Comparison of ENCODE assay signal across 29 mouse cellular contexts in the genomic region with DNA sequence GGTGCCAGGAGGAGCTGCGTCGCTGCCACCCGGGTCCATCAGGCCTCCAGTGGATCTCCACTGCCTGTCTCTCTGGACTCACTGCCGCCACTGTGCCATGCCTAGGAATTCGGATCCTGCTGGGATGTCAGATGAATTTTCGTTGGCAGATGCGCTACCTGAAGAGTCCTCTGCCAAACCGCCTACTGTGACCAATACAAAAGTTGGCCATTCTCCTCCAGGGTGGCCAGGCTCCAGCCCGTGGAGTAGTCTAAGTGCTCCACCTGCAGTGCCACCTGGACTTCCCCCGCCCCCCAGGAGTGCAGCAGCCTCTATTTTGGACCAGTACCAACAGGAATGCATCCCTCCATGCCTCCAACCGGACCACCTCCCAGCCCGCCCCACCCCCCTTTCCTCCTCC. TPM values are rescaled to one million over a fixed set of nuclear protein-coding genes. Genes with fewer than 3 reads are reported as not detected.
DNase-seq lines count a peak whose midpoint lies in the region; ATAC-seq and TF ChIP-seq lines count a peak whose summit lies in the region.
"Had no signal": no experiment of that assay in that cellular context is flagged by ENCODE, and none has a peak within 500 bp of the region (broad histone marks: within the 10 kb centered on the region; RNA-seq: fewer than 3 reads in every experiment).

No protein-coding gene starts in this region.

- ATAC-seq in megakaryocyte progenitor cell, adult 5-6 weeks (replicated peaks; ENCODE audit: poor library complexity): no peak
- ATAC-seq: activated CD4-positive, CD25-positive, alpha-beta regulatory T cell, adult 4 months; forebrain, postnatal 0 days had no signal

- H3K27ac ChIP-seq in cerebellum, adult 2 months (ENCODE audit: insufficient read depth, low read length): peak overlapping the region; percentile 40; the same call in 1 of the 2 replicates
- H3K27ac ChIP-seq: hindbrain, embryonic 13.5 days; limb, embryonic 12.5 days; liver, embryonic 15.5 days; macrophage had no signal

- peaks cover 14% of the 10 kb centered on the region for H3K4me1 ChIP-seq in cerebellum, adult 2 months (ENCODE audit: control insufficient read depth, insufficient read depth, low read length)
- H3K4me1 ChIP-seq in lung, adult 2 months (ENCODE audit: control insufficient read depth, insufficient read depth, low read length): no peaks in the 10 kb centered on the region
- H3K4me1 ChIP-seq: hindbrain, embryonic 13.5 days; limb, embryonic 12.5 days had no signal

- intact Hi-C loops in left cerebral cortex, postnatal 4 days (cut with DNase I): no loop called here
- intact Hi-C loops in left cerebral cortex, postnatal 10 days (cut with DNase I): no loop called here

- DNase-seq in left cerebral cortex, postnatal 4 days: peak; percentile 20
- DNase-seq in left cerebral cortex, postnatal 10 days (ENCODE audit: extremely low spot score in 1 of 2, low spot score in 2 of 2): no peak
- peak; percentile 92 for DNase-seq in cerebellum, adult 2 months
- peak; percentile 75 to 90 for DNase-seq in cerebellum, postnatal 14 days
- no peak for DNase-seq in spleen, postnatal 14 days (ENCODE audit: low spot score in 2 of 2)
- DNase-seq in lung, adult 2 months: no peak
- DNase-seq: adrenal gland, adult 2 months; forebrain, postnatal 0 days; gastrocnemius, postnatal 10 days; heart, postnatal 4 days; kidney, adult 11 months; kidney, postnatal 14 days; layer of hippocampus, adult 9-11 months; midbrain, embryonic 14.5 days; thymus, postnatal 4 days had no signal

- H3K4me3 ChIP-seq in cerebellum, adult 2 months (replicated peaks; ENCODE audit: insufficient read depth, low read depth, low read length): peak overlapping the region; percentile 11
- no peak overlapping the region for H3K4me3 ChIP-seq in lung, adult 2 months (replicated peaks; ENCODE audit: extremely low read depth, low read depth, low read length)
- H3K4me3 ChIP-seq: erythroblast, embryonic 14.5 days; hindbrain, embryonic 13.5 days; limb, embryonic 12.5 days; liver, embryonic 15.5 days had no signal

- TF ChIP-seq CTCF in cerebellum, adult 2 months (IDR thresholded peaks at IDR 0.05; ENCODE audit: borderline replicate concordance, insufficient read depth, low read depth, low read length): no peak
- no peak for TF ChIP-seq CTCF in lung, adult 2 months (IDR thresholded peaks at IDR 0.05; ENCODE audit: insufficient read depth, low read length)

- no peak for TF ChIP-seq POLR2A in cerebellum, adult 2 months (IDR thresholded peaks at IDR 0.05; ENCODE audit: borderline replicate concordance, insufficient read depth, low read length)
- no peak for TF ChIP-seq POLR2A in lung, adult 2 months (IDR thresholded peaks at IDR 0.05; ENCODE audit: borderline replicate concordance, extremely low read depth, low read depth, low read length)

- 9% methylated on average over 12 of the region's 12 CpGs for WGBS in cerebellum, adult 2 months
- WGBS in lung, adult 2 months: 79% methylated on average over 12 of the region's 12 CpGs

- no peaks in the 10 kb centered on the region for H3K27me3 ChIP-seq in cerebellum, adult 2 months (ENCODE audit: control insufficient read depth, insufficient read depth, low read length)
- H3K27me3 ChIP-seq: hindbrain, embryonic 13.5 days; limb, embryonic 12.5 days; liver, embryonic 15.5 days had no signal

RNA-seq across cellular contexts. Expression of a gene that starts 7.7 kb away (rescaled TPM):
- 1 to 10 TPM; 1.7 to 2.1 TPM for total RNA-seq in left cerebral cortex, postnatal 4 days (2021)
- total RNA-seq in left cerebral cortex, postnatal 10 days (2021): 1 to 10 TPM; 1.0 to 1.6 TPM
- 1.4 TPM in 2 replicates for polyA plus RNA-seq in cerebellum, adult 2 months (2012; rRNA removed)
- not detected in 2 replicates for total RNA-seq in megakaryocyte progenitor cell, adult 5-6 weeks (2015)
- not detected in 2 replicates for total RNA-seq in megakaryocyte progenitor cell, adult 5-6 weeks (2017)
- 0.08 and 0.14 TPM in 2 replicates for polyA plus RNA-seq in lung, adult 2 months (2012; rRNA removed)
- total RNA-seq: adrenal gland, adult 2 months; gastrocnemius, postnatal 10 days; heart, postnatal 4 days; monocyte, adult 5-6 weeks had no signal
- polyA plus RNA-seq: activated CD4-positive, CD25-positive, alpha-beta regulatory T cell, adult 4 months; adrenal gland, adult 2 months; embryonic facial prominence, embryonic 14.5 days; erythroblast, embryonic 14.5 days; forebrain, embryonic 11.5 days; limb, embryonic 12.5 days; liver, adult 2 months; liver, embryonic 15.5 days; lung, embryonic 16.5 days; macrophage; stomach, embryonic 14.5 days; thymus, postnatal 0 days had no signal

RNA-seq across cellular contexts. Expression of a gene that starts 19.7 kb away (rescaled TPM):
- total RNA-seq in left cerebral cortex, postnatal 4 days (2021): 10 to 100 TPM; 12.5 to 14.8 TPM
- total RNA-seq in left cerebral cortex, postnatal 10 days (2021): 10 to 100 TPM; 11.8 to 12.2 TPM
- polyA plus RNA-seq in cerebellum, adult 2 months (2012; rRNA removed): 45.2 and 47.9 TPM in 2 replicates
- 6.7 and 8.9 TPM in 2 replicates for total RNA-seq in megakaryocyte progenitor cell, adult 5-6 weeks (2015)
- 15.2 and 22.4 TPM in 2 replicates for total RNA-seq in megakaryocyte progenitor cell, adult 5-6 weeks (2017)
- polyA plus RNA-seq in lung, adult 2 months (2012; rRNA removed): 10.1 and 14.6 TPM in 2 replicates

RNA-seq across cellular contexts. Expression of a gene that starts 47.3 kb away (rescaled TPM):
- total RNA-seq in left cerebral cortex, postnatal 4 days (2021): 10 to 100 TPM; 87.9 to 89.1 TPM
- 100 to 1,000 TPM; 107 to 111 TPM for total RNA-seq in left cerebral cortex, postnatal 10 days (2021)
- 130 and 136 TPM in 2 replicates for polyA plus RNA-seq in cerebellum, adult 2 months (2012; rRNA removed)
- total RNA-seq in megakaryocyte progenitor cell, adult 5-6 weeks (2015): 99.0 and 102 TPM in 2 replicates
- total RNA-seq in megakaryocyte progenitor cell, adult 5-6 weeks (2017): 124 and 144 TPM in 2 replicates
- 99.0 and 112 TPM in 2 replicates for polyA plus RNA-seq in lung, adult 2 months (2012; rRNA removed)

Comparison
In these comparisons a context has a peak if more than half of its experiments do, and no peak if none do; other contexts are left out.
1. DNase-seq: peak in left cerebral cortex, postnatal 4 days (single experiment), cerebellum, adult 2 months (2 of 2) and cerebellum, postnatal 14 days (2 of 2); none in left cerebral cortex, postnatal 10 days (0 of 2), spleen, postnatal 14 days (0 of 2) and lung, adult 2 months (single experiment).